Mouse (Mus musculus) hindbrain, embryonic 15.5 days (tissue): ENCODE results near the gene Pim1. TPM values are rescaled to one million over a fixed set of nuclear protein-coding genes. Genes with fewer than 3 reads are reported as not detected.
"Not testable (repeated sequence)": the region's sequence is repeated elsewhere in the genome, so short reads cannot be mapped to it uniquely, and the experiment has no call there.

Experiments
- ATAC-seq: fragments of 200-750 bp; cut with Nextera tagmentation; 2 replicates; pipeline ENCODE4 v1.8.0; 2017; ENCODE audit warnings: low read depth, moderate number of reproducible peaks, moderate TSS enrichment; ENCODE audit not compliant: low FRiP score
- H3K27ac ChIP-seq: fragments of 300-500 bp; sonication (generic); replicated peaks from 2 replicates; pipeline ENCODE4 v1.5.1; 2015; ENCODE audit warnings: mild to moderate bottlenecking, inconsistent platforms
- H3K27me3 ChIP-seq: fragments of 300-500 bp; sonication (generic); 2 replicates; pipeline ENCODE4 v1.6.1; 2015; ENCODE audit warnings: control low read depth, inconsistent platforms
- H3K36me3 ChIP-seq: fragments of 300-500 bp; sonication (generic); 2 replicates; pipeline ENCODE4 v1.6.1; 2015; ENCODE audit warnings: control low read depth, inconsistent platforms
- H3K4me1 ChIP-seq: fragments of 300-500 bp; sonication (generic); replicated peaks from 2 replicates; pipeline ENCODE4 v1.6.1; 2015; ENCODE audit warnings: control low read depth, inconsistent platforms
- H3K4me2 ChIP-seq: fragments of 300-500 bp; sonication (generic); 2 replicates; pipeline ENCODE4 v1.6.1; 2015; ENCODE audit warnings: moderate library complexity, mild to moderate bottlenecking, inconsistent platforms
- H3K4me3 ChIP-seq: fragments of 300-500 bp; sonication (generic); 2 replicates; pipeline ENCODE4 v1.5.1; 2015; ENCODE audit warnings: mild to moderate bottlenecking, inconsistent platforms
- H3K9ac ChIP-seq: fragments of 300-500 bp; sonication (generic); 2 replicates; pipeline ENCODE4 v1.6.1; 2015; ENCODE audit warnings: inconsistent platforms
- H3K9me3 ChIP-seq: fragments of 300-500 bp; sonication (generic); 2 replicates; pipeline ENCODE4 v1.6.1; 2016; ENCODE audit warnings: control low read depth, inconsistent platforms
- WGBS: fragments of 180-500 bp; shearing (Covaris S2); methylation state at CpG from one replicate; pipeline ENCODE4 v1.1.7; 2015; 5-methylcytosine and 5-hydroxymethylcytosine counted together
- polyA plus RNA-seq: library from polyadenylated mRNA; unstranded; fragments of >200 nt; fragmentation: Nextera tagmentation; extraction: Ambion mirVana; gene quantifications from 2 replicates; pipeline ENCODE4 v1.2.1, GENCODE M21; 2015

Gene Pim1
- polyA plus RNA-seq: 8.4 and 8.9 TPM in 2 replicates

- Histone ChIP-seq H3K4me1 (peaks cover 32% of the 10 kb centered on the region), H3K4me2 (peak within 1 kb of the TSS; percentile 85), H3K9ac (peak within 1 kb of the TSS; percentile 76), H3K4me3 (peak within 1 kb of the TSS; percentile 90), H3K36me3 (peaks cover 4% of the 10 kb centered on the region; the same call in 1 of the 2 replicates), H3K27me3 (no peaks in the 10 kb centered on the region), H3K27ac (peak within 1 kb of the TSS; percentile 89), H3K9me3 (no peaks in the 10 kb centered on the region)
- under 1% methylated on average over 89 of the region's 99 CpGs for WGBS
- peak; percentile 59 for ATAC-seq
Measured at GRCm38 (mm10) chr17:29490713-29491581, at the start of gene Pim1. Gene Pim1, plus strand, starts transcription at chr17:29490753.

- Histone ChIP-seq H3K4me3 (no peak overlapping the region), H3K4me1 (peaks cover 26% of the 10 kb centered on the region), H3K27ac (no peak overlapping the region), H3K36me3 (no peaks in the 10 kb centered on the region), H3K9ac (no peak overlapping the region), H3K27me3 (no peaks in the 10 kb centered on the region), H3K4me2 (no peak overlapping the region), H3K9me3 (no peaks in the 10 kb centered on the region)
- 90% methylated on average over 4 of the region's 4 CpGs for WGBS
- no peak for ATAC-seq
Measured at GRCm38 (mm10) chr17:29441562-29441961, 49.0 kb upstream of the Pim1 start.

- H3K4me1 ChIP-seq: peaks cover 21% of the 10 kb centered on the region
- no peak overlapping the region for H3K9ac ChIP-seq
- no peak overlapping the region for H3K27ac ChIP-seq
- ATAC-seq: no peak
- H3K4me2 ChIP-seq: no peak overlapping the region
- H3K36me3 ChIP-seq: no peaks in the 10 kb centered on the region
- no peaks in the 10 kb centered on the region for H3K27me3 ChIP-seq
- no peaks in the 10 kb centered on the region for H3K9me3 ChIP-seq
- 63% methylated on average over 7 of the region's 7 CpGs for WGBS
- no peak overlapping the region for H3K4me3 ChIP-seq
Measured at GRCm38 (mm10) chr17:29442131-29442557, 48.4 kb upstream of the Pim1 start.

GRCm38 (mm10) chr17:29443724-29444123 is 46.8 kb upstream of the Pim1 start:
- H3K27ac ChIP-seq: no peak overlapping the region
- H3K36me3 ChIP-seq: no peaks in the 10 kb centered on the region
- 85% methylated on average over 4 of the region's 4 CpGs for WGBS
- no peaks in the 10 kb centered on the region for H3K27me3 ChIP-seq
- no peak overlapping the region for H3K4me2 ChIP-seq
- H3K9me3 ChIP-seq: no peaks in the 10 kb centered on the region
- ATAC-seq: no peak
- H3K9ac ChIP-seq: no peak overlapping the region
- H3K4me1 ChIP-seq: peaks cover 7% of the 10 kb centered on the region
- no peak overlapping the region for H3K4me3 ChIP-seq

GRCm38 (mm10) chr17:29445072-29445471 is 45.5 kb upstream of the Pim1 start:
- no peak overlapping the region for H3K9ac ChIP-seq

GRCm38 (mm10) chr17:29447323-29447722 is 43.2 kb upstream of the Pim1 start:
- no peak for ATAC-seq
- Histone ChIP-seq H3K27ac (no peak overlapping the region), H3K4me1 (peaks cover 17% of the 10 kb centered on the region), H3K9ac (no peak overlapping the region), H3K36me3 (no peaks in the 10 kb centered on the region), H3K27me3 (no peaks in the 10 kb centered on the region), H3K9me3 (no peaks in the 10 kb centered on the region), H3K4me3 (no peak overlapping the region), H3K4me2 (no peak overlapping the region)
- 60% methylated on average over 3 of the region's 3 CpGs for WGBS

More at GRCm38 (mm10) chr17:29445072-29445471, 45.5 kb upstream of the Pim1 start:
- 20% methylated on average over 8 of the region's 8 CpGs for WGBS
- H3K36me3 ChIP-seq: no peaks in the 10 kb centered on the region
- no peaks in the 10 kb centered on the region for H3K9me3 ChIP-seq
- no peak overlapping the region for H3K4me3 ChIP-seq
- no peak overlapping the region for H3K4me2 ChIP-seq
- H3K4me1 ChIP-seq: peaks cover 6% of the 10 kb centered on the region; the same call in 1 of the 2 replicates
- 0 out of 2 replicates have a peak overlapping the region, but pooled peaks have one; percentile 0 for H3K27ac ChIP-seq
- no peaks in the 10 kb centered on the region for H3K27me3 ChIP-seq
- ATAC-seq: no peak

- H3K4me2 ChIP-seq: no peak overlapping the region
- no peak overlapping the region for H3K9ac ChIP-seq
- H3K4me1 ChIP-seq: peaks cover 17% of the 10 kb centered on the region
- H3K27me3 ChIP-seq: no peaks in the 10 kb centered on the region
- H3K36me3 ChIP-seq: no peaks in the 10 kb centered on the region
- WGBS: 71% methylated on average over 8 of the region's 8 CpGs
- ATAC-seq: no peak
- H3K9me3 ChIP-seq: no peaks in the 10 kb centered on the region
- no peak overlapping the region for H3K4me3 ChIP-seq
- no peak overlapping the region for H3K27ac ChIP-seq
Measured at GRCm38 (mm10) chr17:29448055-29448454, 42.5 kb upstream of the Pim1 start.

GRCm38 (mm10) chr17:29448561-29448960 is 42.0 kb upstream of the Pim1 start:
- H3K4me2 ChIP-seq: no peak overlapping the region
- 76% methylated on average over 2 of the region's 2 CpGs for WGBS
- no peak overlapping the region for H3K4me3 ChIP-seq
- H3K27ac ChIP-seq: no peak overlapping the region
- H3K9me3 ChIP-seq: no peaks in the 10 kb centered on the region
- H3K36me3 ChIP-seq: no peaks in the 10 kb centered on the region
- no peak for ATAC-seq
- H3K27me3 ChIP-seq: no peaks in the 10 kb centered on the region
- no peak overlapping the region for H3K9ac ChIP-seq
- peaks cover 17% of the 10 kb centered on the region for H3K4me1 ChIP-seq

GRCm38 (mm10) chr17:29450899-29451840 is 39.4 kb upstream of the Pim1 start:
- Histone ChIP-seq H3K9me3 (no peaks in the 10 kb centered on the region), H3K36me3 (no peaks in the 10 kb centered on the region), H3K4me3 (no peak overlapping the region), H3K4me1 (peaks cover 11% of the 10 kb centered on the region), H3K4me2 (peak overlapping the region; percentile 43), H3K27me3 (no peaks in the 10 kb centered on the region), H3K27ac (peak overlapping the region; percentile 31), H3K9ac (no peak overlapping the region)
- peak; percentile 56; the same call in 1 of the 2 replicates for ATAC-seq
- 7% methylated on average over 34 of the region's 34 CpGs for WGBS

- Histone ChIP-seq H3K4me1 (peaks cover 11% of the 10 kb centered on the region), H3K27ac (no peak overlapping the region), H3K9ac (no peak overlapping the region), H3K36me3 (no peaks in the 10 kb centered on the region), H3K27me3 (no peaks in the 10 kb centered on the region), H3K4me3 (no peak overlapping the region), H3K9me3 (no peaks in the 10 kb centered on the region), H3K4me2 (no peak overlapping the region)
- WGBS: 30% methylated on average over 8 of the region's 8 CpGs
- ATAC-seq: no peak
Measured at GRCm38 (mm10) chr17:29451841-29452210, 38.7 kb upstream of the Pim1 start.

GRCm38 (mm10) chr17:29454119-29454518 is 36.4 kb upstream of the Pim1 start:
- WGBS: 89% methylated on average over 3 of the region's 3 CpGs
- ATAC-seq, H3K4me3 ChIP-seq, H3K36me3 ChIP-seq, H3K4me2 ChIP-seq, H3K27me3 ChIP-seq, H3K27ac ChIP-seq, H3K9ac ChIP-seq, H3K9me3 ChIP-seq: not testable (repeated sequence)
- H3K4me1 ChIP-seq: peaks cover 20% of the 10 kb centered on the region
